Mouse (Mus musculus) heart, postnatal 0 days (tissue): ENCODE results near the gene Fer.

Experiments
- CTCF ChIP-seq: IDR thresholded peaks from 2 replicates; pipeline ENCODE4 v1.5.1; 2016; ENCODE audit warnings: antibody characterized with exemption, control low read depth, low read depth
- EP300 ChIP-seq: IDR thresholded peaks from 2 replicates; pipeline ENCODE4 v1.6.1; 2016; ENCODE audit warnings: antibody characterized with exemption, low read depth

DNA sequence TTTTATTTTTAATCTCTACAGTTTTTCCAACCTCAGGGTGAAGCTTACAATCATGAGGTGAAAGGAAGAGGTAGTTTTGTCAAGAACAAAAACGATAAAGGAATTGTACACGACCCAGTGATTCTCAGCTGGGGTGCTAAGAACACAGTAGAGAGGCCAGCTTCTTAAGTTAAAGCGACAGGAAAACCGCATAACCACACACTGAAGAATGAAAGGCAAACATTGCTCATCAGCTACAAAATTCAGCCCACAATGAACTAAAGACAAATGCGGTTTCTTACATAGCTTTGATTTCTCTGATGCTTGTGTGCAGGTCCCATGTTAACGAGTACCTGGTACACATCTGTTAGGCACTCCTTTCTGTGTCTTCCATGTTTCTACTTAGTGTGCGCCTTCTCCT, 34.2 kb downstream of the Fer start:
- TF ChIP-seq CTCF (no peak), EP300 (no peak)
